Mouse (Mus musculus): ENCODE data around the gene St8sia1. TPM values are rescaled to one million over a fixed set of nuclear protein-coding genes. Genes with fewer than 3 reads are reported as not detected.

The St8sia1 gene
- polyA plus RNA-seq, 1 experiment from 2014 or later, result 2.7 TPM

- Histone ChIP-seq H3K4me2 (ENCODE audit: low read depth, low read length) (no peak overlapping the region), H3K36me3 (replicated peaks; ENCODE audit: control insufficient read depth, insufficient read depth, low read depth, low read length) (no peaks in the 10 kb centered on the region), H3K27ac (replicated peaks; ENCODE audit: low read depth, low read length) (no peak overlapping the region), H3K9ac (replicated peaks; ENCODE audit: low read length) (no peak overlapping the region), H3K4me1 (ENCODE audit: control insufficient read depth, insufficient read depth, low read length) (no peaks in the 10 kb centered on the region), H3K27me3 (ENCODE audit: control insufficient read depth, insufficient read depth, low read length) (no peaks in the 10 kb centered on the region), H3K9me3 (replicated peaks; ENCODE audit: control insufficient read depth, low read length) (no peaks in the 10 kb centered on the region), H3K4me3 (ENCODE audit: low read depth, low read length) (no peak overlapping the region)
- WGBS, result 85% methylated on average over 3 of the region's 3 CpGs
- ATAC-seq (replicated peaks; ENCODE audit: insufficient number of reproducible peaks, low FRiP score, low TSS enrichment, low read depth), result no peak
- DNase-seq (ENCODE audit: low spot score), result no peak
These were observed 68.9 kb downstream of the St8sia1 start for GRCm38 (mm10) chr6:142895371-142895770.

- no peaks in the 10 kb centered on the region for H3K27me3 ChIP-seq (ENCODE audit: control insufficient read depth, insufficient read depth, low read length)
- no peak for ATAC-seq (replicated peaks; ENCODE audit: insufficient number of reproducible peaks, low FRiP score, low TSS enrichment, low read depth)
- no peak overlapping the region for H3K9ac ChIP-seq (replicated peaks; ENCODE audit: low read length)
- H3K4me3 ChIP-seq (ENCODE audit: low read depth, low read length), result no peak overlapping the region
- DNase-seq (ENCODE audit: low spot score), result no peak
- H3K4me1 ChIP-seq (ENCODE audit: control insufficient read depth, insufficient read depth, low read length), result no peaks in the 10 kb centered on the region
- H3K27ac ChIP-seq (replicated peaks; ENCODE audit: low read depth, low read length), result no peak overlapping the region
- WGBS, result 78% methylated on average over 4 of the region's 4 CpGs
- no peaks in the 10 kb centered on the region for H3K36me3 ChIP-seq (replicated peaks; ENCODE audit: control insufficient read depth, insufficient read depth, low read depth, low read length)
- H3K9me3 ChIP-seq (replicated peaks; ENCODE audit: control insufficient read depth, low read length), result no peaks in the 10 kb centered on the region
- H3K4me2 ChIP-seq (ENCODE audit: low read depth, low read length), result no peak overlapping the region
These were observed 70.5 kb downstream of the St8sia1 start for GRCm38 (mm10) chr6:142893716-142894115.

GRCm38 (mm10) chr6:142890321-142890720, 73.9 kb downstream of the St8sia1 start:
- DNase-seq (ENCODE audit: low spot score), result no peak
- no peaks in the 10 kb centered on the region for H3K36me3 ChIP-seq (replicated peaks; ENCODE audit: control insufficient read depth, insufficient read depth, low read depth, low read length)
- 91% methylated on average over 6 of the region's 6 CpGs for WGBS
- H3K4me3 ChIP-seq (ENCODE audit: low read depth, low read length), result no peak overlapping the region
- no peak overlapping the region for H3K27ac ChIP-seq (replicated peaks; ENCODE audit: low read depth, low read length)
- H3K4me1 ChIP-seq (ENCODE audit: control insufficient read depth, insufficient read depth, low read length), result no peaks in the 10 kb centered on the region
- no peaks in the 10 kb centered on the region for H3K27me3 ChIP-seq (ENCODE audit: control insufficient read depth, insufficient read depth, low read length)
- no peak for ATAC-seq (replicated peaks; ENCODE audit: insufficient number of reproducible peaks, low FRiP score, low TSS enrichment, low read depth)
- no peak overlapping the region for H3K9ac ChIP-seq (replicated peaks; ENCODE audit: low read length)
- H3K4me2 ChIP-seq (ENCODE audit: low read depth, low read length), result no peak overlapping the region
- no peaks in the 10 kb centered on the region for H3K9me3 ChIP-seq (replicated peaks; ENCODE audit: control insufficient read depth, low read length)

GRCm38 (mm10) chr6:142888970-142889740, 75.1 kb downstream of the St8sia1 start:
- no peak overlapping the region for H3K9ac ChIP-seq (replicated peaks; ENCODE audit: low read length)
- 91% methylated on average over 9 of the region's 9 CpGs for WGBS

GRCm38 (mm10) chr6:142888346-142888745, 75.9 kb downstream of the St8sia1 start:
- no peaks in the 10 kb centered on the region for H3K36me3 ChIP-seq (replicated peaks; ENCODE audit: control insufficient read depth, insufficient read depth, low read depth, low read length)
- no peak overlapping the region for H3K4me2 ChIP-seq (ENCODE audit: low read depth, low read length)
- no peaks in the 10 kb centered on the region for H3K9me3 ChIP-seq (replicated peaks; ENCODE audit: control insufficient read depth, low read length)
- WGBS, result 78% methylated on average over 6 of the region's 6 CpGs
- DNase-seq (ENCODE audit: low spot score) (no peak), ATAC-seq (replicated peaks; ENCODE audit: insufficient number of reproducible peaks, low FRiP score, low TSS enrichment, low read depth) (no peak)
- H3K4me1 ChIP-seq (ENCODE audit: control insufficient read depth, insufficient read depth, low read length), result no peaks in the 10 kb centered on the region
- no peak overlapping the region for H3K9ac ChIP-seq (replicated peaks; ENCODE audit: low read length)
- no peaks in the 10 kb centered on the region for H3K27me3 ChIP-seq (ENCODE audit: control insufficient read depth, insufficient read depth, low read length)
- H3K27ac ChIP-seq (replicated peaks; ENCODE audit: low read depth, low read length), result no peak overlapping the region
- no peak overlapping the region for H3K4me3 ChIP-seq (ENCODE audit: low read depth, low read length)

More at GRCm38 (mm10) chr6:142888970-142889740, 75.1 kb downstream of the St8sia1 start:
- Histone ChIP-seq H3K9me3 (replicated peaks; ENCODE audit: control insufficient read depth, low read length) (no peaks in the 10 kb centered on the region), H3K36me3 (replicated peaks; ENCODE audit: control insufficient read depth, insufficient read depth, low read depth, low read length) (no peaks in the 10 kb centered on the region), H3K27ac (replicated peaks; ENCODE audit: low read depth, low read length) (no peak overlapping the region), H3K4me1 (ENCODE audit: control insufficient read depth, insufficient read depth, low read length) (no peaks in the 10 kb centered on the region), H3K4me2 (ENCODE audit: low read depth, low read length) (no peak overlapping the region), H3K4me3 (ENCODE audit: low read depth, low read length) (no peak overlapping the region), H3K27me3 (ENCODE audit: control insufficient read depth, insufficient read depth, low read length) (no peaks in the 10 kb centered on the region)
- no peak for ATAC-seq (replicated peaks; ENCODE audit: insufficient number of reproducible peaks, low FRiP score, low TSS enrichment, low read depth)
- DNase-seq (ENCODE audit: low spot score), result no peak

GRCm38 (mm10) chr6:142887375-142887774, 76.9 kb downstream of the St8sia1 start:
- Histone ChIP-seq H3K36me3 (replicated peaks; ENCODE audit: control insufficient read depth, insufficient read depth, low read depth, low read length) (no peaks in the 10 kb centered on the region), H3K4me2 (ENCODE audit: low read depth, low read length) (no peak overlapping the region), H3K27ac (replicated peaks; ENCODE audit: low read depth, low read length) (no peak overlapping the region), H3K4me3 (ENCODE audit: low read depth, low read length) (no peak overlapping the region), H3K4me1 (ENCODE audit: control insufficient read depth, insufficient read depth, low read length) (no peaks in the 10 kb centered on the region), H3K9me3 (replicated peaks; ENCODE audit: control insufficient read depth, low read length) (no peaks in the 10 kb centered on the region), H3K9ac (replicated peaks; ENCODE audit: low read length) (no peak overlapping the region), H3K27me3 (ENCODE audit: control insufficient read depth, insufficient read depth, low read length) (no peaks in the 10 kb centered on the region)
- WGBS, result 70% methylated on average over 1 of the region's 1 CpGs
- ATAC-seq (replicated peaks; ENCODE audit: insufficient number of reproducible peaks, low FRiP score, low TSS enrichment, low read depth) (no peak), DNase-seq (ENCODE audit: low spot score) (no peak)

GRCm38 (mm10) chr6:142885364-142886154, 78.7 kb downstream of the St8sia1 start:
- no peak overlapping the region for H3K27ac ChIP-seq (replicated peaks; ENCODE audit: low read depth, low read length)
- H3K36me3 ChIP-seq (replicated peaks; ENCODE audit: control insufficient read depth, insufficient read depth, low read depth, low read length), result no peaks in the 10 kb centered on the region
- H3K4me3 ChIP-seq (ENCODE audit: low read depth, low read length), result no peak overlapping the region
- H3K9me3 ChIP-seq (replicated peaks; ENCODE audit: control insufficient read depth, low read length), result no peaks in the 10 kb centered on the region
- no peak overlapping the region for H3K9ac ChIP-seq (replicated peaks; ENCODE audit: low read length)
- no peak overlapping the region for H3K4me2 ChIP-seq (ENCODE audit: low read depth, low read length)
- no peaks in the 10 kb centered on the region for H3K27me3 ChIP-seq (ENCODE audit: control insufficient read depth, insufficient read depth, low read length)
- DNase-seq (ENCODE audit: low spot score) (no peak), ATAC-seq (replicated peaks; ENCODE audit: insufficient number of reproducible peaks, low FRiP score, low TSS enrichment, low read depth) (no peak)
- WGBS, result 83% methylated on average over 11 of the region's 11 CpGs
- H3K4me1 ChIP-seq (ENCODE audit: control insufficient read depth, insufficient read depth, low read length), result no peaks in the 10 kb centered on the region

GRCm38 (mm10) chr6:142884128-142884527, 80.1 kb downstream of the St8sia1 start:
- H3K9ac ChIP-seq (replicated peaks; ENCODE audit: low read length), result no peak overlapping the region
- DNase-seq (ENCODE audit: low spot score) (no peak), ATAC-seq (replicated peaks; ENCODE audit: insufficient number of reproducible peaks, low FRiP score, low TSS enrichment, low read depth) (no peak)
- H3K27ac ChIP-seq (replicated peaks; ENCODE audit: low read depth, low read length), result no peak overlapping the region
- no peaks in the 10 kb centered on the region for H3K36me3 ChIP-seq (replicated peaks; ENCODE audit: control insufficient read depth, insufficient read depth, low read depth, low read length)
- H3K4me2 ChIP-seq (ENCODE audit: low read depth, low read length), result no peak overlapping the region
- no peaks in the 10 kb centered on the region for H3K9me3 ChIP-seq (replicated peaks; ENCODE audit: control insufficient read depth, low read length)
- no peak overlapping the region for H3K4me3 ChIP-seq (ENCODE audit: low read depth, low read length)
- no peaks in the 10 kb centered on the region for H3K4me1 ChIP-seq (ENCODE audit: control insufficient read depth, insufficient read depth, low read length)
- no peaks in the 10 kb centered on the region for H3K27me3 ChIP-seq (ENCODE audit: control insufficient read depth, insufficient read depth, low read length)
- 61% methylated on average over 9 of the region's 9 CpGs for WGBS
